Mouse (Mus musculus) midbrain, embryonic 11.5 days (tissue): ENCODE measurements around the gene Hyal3. TPM values are rescaled to one million over a fixed set of nuclear protein-coding genes. Genes with fewer than 3 reads are reported as not detected.
"Not testable (repeated sequence)": the region's sequence is repeated elsewhere in the genome, so short reads cannot be mapped to it uniquely, and the experiment has no call there.

Source experiments
- ATAC-seq: fragments of 200-750 bp; cut with Nextera tagmentation; 2 replicates; pipeline ENCODE4 v1.8.0; 2017; ENCODE audit warnings: moderate TSS enrichment, moderate library complexity; ENCODE audit not compliant: low FRiP score
- DNase-seq: peaks from one replicate; pipeline ENCODE4 v3.0.0; 2015; ENCODE audit warnings: low spot score; ENCODE audit errors: missing footprints
- H3K27ac ChIP-seq: fragments of 300-500 bp; sonication (generic); 2 replicates; pipeline ENCODE4 v1.5.1; 2014; ENCODE audit warnings: low read depth, low read length
- H3K27me3 ChIP-seq: fragments of 300-500 bp; sonication (generic); 2 replicates; pipeline ENCODE4 v1.6.1; 2014; ENCODE audit warnings: mild to moderate bottlenecking, low read length, moderate library complexity, mixed read lengths; ENCODE audit not compliant: control insufficient read depth, insufficient read depth
- H3K36me3 ChIP-seq: fragments of 300-500 bp; sonication (generic); 2 replicates; pipeline ENCODE4 v1.6.1; 2014; ENCODE audit warnings: mild to moderate bottlenecking, low read length, moderate library complexity, mixed read lengths; ENCODE audit not compliant: control insufficient read depth, insufficient read depth
- H3K4me1 ChIP-seq: fragments of 300-500 bp; sonication (generic); 2 replicates; pipeline ENCODE4 v1.6.1; 2014; ENCODE audit warnings: low read length; ENCODE audit not compliant: control insufficient read depth, insufficient read depth
- H3K4me2 ChIP-seq: fragments of 300-500 bp; sonication (generic); 2 replicates; pipeline ENCODE4 v1.6.1; 2014; ENCODE audit warnings: mild to moderate bottlenecking, moderate library complexity
- H3K4me3 ChIP-seq: fragments of 300-500 bp; sonication (generic); 2 replicates; pipeline ENCODE4 v1.5.1; 2014; ENCODE audit warnings: low read depth, low read length
- H3K9ac ChIP-seq: fragments of 300-500 bp; sonication (generic); 2 replicates; pipeline ENCODE4 v1.6.1; 2014; ENCODE audit warnings: low read length
- H3K9me3 ChIP-seq: fragments of 300-500 bp; sonication (generic); 2 replicates; pipeline ENCODE4 v1.6.1; 2016; ENCODE audit warnings: low read length; ENCODE audit not compliant: control insufficient read depth
- WGBS: fragments of 180-500 bp; shearing (Covaris S2); extraction: QIAGEN DNeasy Blood & Tissue Kit; methylation state at CpG from one replicate; pipeline ENCODE4 v1.1.7; 2014; 5-methylcytosine and 5-hydroxymethylcytosine counted together
- polyA plus RNA-seq: library from polyadenylated mRNA; unstranded; fragments of >200 nt; fragmentation: Nextera tagmentation; extraction: Ambion mirVana; gene quantifications from 2 replicates; pipeline ENCODE4 v1.2.1, GENCODE M21; 2014

The Hyal3 gene
- polyA plus RNA-seq, 1 experiment from 2014 or later, result 0.33 TPM

DNA sequence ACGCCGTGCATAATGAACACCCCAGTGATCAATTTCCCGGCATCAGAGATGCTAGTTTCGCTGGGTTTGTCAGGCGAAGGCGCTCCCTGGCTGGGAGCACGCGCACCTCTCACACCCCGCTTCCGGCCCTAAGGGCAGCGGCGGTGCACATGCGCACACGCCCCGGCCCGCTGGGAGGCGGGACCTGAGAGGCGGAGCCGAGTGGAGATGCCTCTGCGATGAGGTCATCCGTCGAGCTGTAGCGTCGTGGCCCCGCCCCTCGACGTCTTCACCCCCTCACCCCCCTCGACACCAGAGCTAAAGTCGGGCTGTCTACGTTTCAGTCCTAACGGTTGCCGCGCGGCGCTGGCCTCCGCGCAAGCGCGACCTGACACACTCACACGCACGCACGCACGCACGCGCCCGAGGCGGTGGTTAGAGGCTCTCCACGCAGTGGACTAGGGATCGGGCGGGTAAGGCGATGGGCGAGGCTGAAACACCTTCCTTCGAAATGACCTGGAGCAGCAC is 26.2 kb upstream of the Hyal3 start:
- DNase-seq (peak; percentile 100), ATAC-seq (peak; percentile 92)
- peaks cover 27% of the 10 kb centered on the region for H3K4me1 ChIP-seq
- under 1% methylated on average over 52 of the region's 53 CpGs for WGBS
- H3K9me3 ChIP-seq, result no peaks in the 10 kb centered on the region
- H3K4me2 ChIP-seq, result peak overlapping the region; percentile 93
- peak overlapping the region; percentile 84 for H3K9ac ChIP-seq
- peak overlapping the region; percentile 61 for H3K4me3 ChIP-seq
- peaks cover 7% of the 10 kb centered on the region for H3K36me3 ChIP-seq
- peaks cover 28% of the 10 kb centered on the region for H3K27me3 ChIP-seq
- H3K27ac ChIP-seq, result peak overlapping the region; percentile 78

DNA sequence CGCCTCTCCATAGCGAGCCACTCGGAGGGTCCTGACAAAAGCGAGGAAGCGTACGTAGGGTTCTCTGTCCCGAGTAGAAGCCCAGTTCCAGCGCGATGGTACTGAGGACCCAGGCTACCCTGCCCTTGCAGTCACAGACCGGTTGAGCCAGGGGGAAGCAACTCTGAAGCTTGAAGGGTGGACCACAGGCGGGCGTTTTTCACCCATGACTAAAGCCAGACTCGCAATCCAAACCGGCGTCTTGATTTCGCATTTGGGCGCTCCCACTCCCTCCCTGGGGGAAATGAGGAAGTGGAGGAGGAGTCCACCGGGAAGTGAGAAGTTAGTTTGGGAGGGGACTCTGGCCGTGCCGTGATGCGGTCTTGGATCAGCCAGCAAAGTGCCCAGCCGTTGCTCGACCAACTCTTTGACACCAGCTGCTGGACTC is 25.6 kb upstream of the Hyal3 start:
- peak overlapping the region; percentile 61 for H3K4me3 ChIP-seq
- no peak; the same call in 1 of the 2 replicates for ATAC-seq
- no peaks in the 10 kb centered on the region for H3K9me3 ChIP-seq
- peak overlapping the region; percentile 93 for H3K4me2 ChIP-seq
- peaks cover 11% of the 10 kb centered on the region for H3K36me3 ChIP-seq
- WGBS, result 0% methylated on average over 22 of the region's 23 CpGs
- H3K27ac ChIP-seq, result peak overlapping the region; percentile 78
- H3K9ac ChIP-seq, result peak overlapping the region; percentile 84
- H3K27me3 ChIP-seq, result peaks cover 28% of the 10 kb centered on the region
- peaks cover 27% of the 10 kb centered on the region for H3K4me1 ChIP-seq
- DNase-seq, result peak; percentile 92

DNA sequence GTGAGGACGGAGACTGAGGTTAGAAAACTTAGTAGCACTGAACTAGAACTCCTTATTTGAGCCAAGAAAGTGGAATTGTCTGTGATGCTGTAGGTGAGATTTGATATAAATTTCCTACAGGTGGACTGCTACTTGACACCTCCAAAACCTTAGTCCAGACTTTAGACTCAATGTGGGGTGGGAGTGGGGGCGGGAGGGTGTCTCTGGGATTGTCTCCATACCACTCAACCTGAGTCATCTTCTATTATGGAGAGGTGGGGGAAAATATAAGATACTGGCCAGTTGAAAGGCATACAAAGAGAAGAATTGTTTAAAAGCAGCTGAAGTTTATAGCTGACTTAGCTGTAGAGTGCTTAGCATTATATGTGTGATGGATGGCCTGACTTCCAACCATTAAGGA is 24.9 kb upstream of the Hyal3 start:
- peak overlapping the region; percentile 84 for H3K9ac ChIP-seq
- peak overlapping the region; percentile 93 for H3K4me2 ChIP-seq
- H3K36me3 ChIP-seq, result peaks cover 11% of the 10 kb centered on the region
- ATAC-seq (no peak), DNase-seq (no peak)
- H3K4me1 ChIP-seq, result peaks cover 27% of the 10 kb centered on the region
- H3K9me3 ChIP-seq, result no peaks in the 10 kb centered on the region
- peak overlapping the region; percentile 61 for H3K4me3 ChIP-seq
- H3K27ac ChIP-seq, result no peak overlapping the region
- WGBS, result 48% methylated on average over 2 of the region's 2 CpGs
- peaks cover 21% of the 10 kb centered on the region for H3K27me3 ChIP-seq

DNA sequence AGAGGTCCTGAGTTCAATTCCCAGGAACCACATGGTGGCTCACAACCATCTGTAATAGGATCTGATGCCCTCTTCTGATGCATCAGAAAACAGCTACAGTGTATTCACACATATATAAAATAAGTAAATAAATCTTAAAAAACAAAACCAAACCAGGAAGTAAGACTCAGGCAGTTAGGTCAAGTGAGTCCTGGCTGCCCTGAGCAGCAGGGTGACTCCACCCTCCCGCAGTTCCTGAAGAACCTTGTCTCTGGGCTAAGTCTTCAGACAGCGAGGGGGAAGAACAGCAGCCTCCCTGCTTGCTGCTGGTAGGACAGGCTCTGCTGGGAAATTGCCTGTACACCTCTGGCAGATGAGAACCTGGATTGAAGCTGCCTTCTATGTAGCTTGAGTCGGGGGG is 24.3 kb upstream of the Hyal3 start:
- peak overlapping the region; percentile 93 for H3K4me2 ChIP-seq
- DNase-seq (no peak), ATAC-seq (no peak)
- 75% methylated on average over 3 of the region's 3 CpGs for WGBS
- no peak overlapping the region for H3K27ac ChIP-seq
- H3K9ac ChIP-seq, result peak overlapping the region; percentile 84; the same call in 1 of the 2 replicates
- no peak overlapping the region for H3K4me3 ChIP-seq
- peaks cover 11% of the 10 kb centered on the region for H3K36me3 ChIP-seq
- peaks cover 15% of the 10 kb centered on the region for H3K27me3 ChIP-seq
- H3K9me3 ChIP-seq, result no peaks in the 10 kb centered on the region
- peaks cover 23% of the 10 kb centered on the region for H3K4me1 ChIP-seq

- DNase-seq, result peak; percentile 97
- under 1% methylated on average over 45 of the region's 46 CpGs for WGBS
- Histone ChIP-seq H3K9me3 (no peaks in the 10 kb centered on the region), H3K36me3 (peaks cover 12% of the 10 kb centered on the region), H3K27me3 (no peaks in the 10 kb centered on the region), H3K4me3 (peak within 1 kb of the TSS; percentile 94), H3K4me1 (peaks cover 25% of the 10 kb centered on the region), H3K9ac (peak within 1 kb of the TSS; percentile 87), H3K4me2 (peak within 1 kb of the TSS; percentile 90), H3K27ac (no peak within 1 kb of the TSS)
- peak; percentile 95 for ATAC-seq
Measured at GRCm38 (mm10) chr9:107563029-107563581, 17.5 kb upstream of the Hyal3 start, which contains the start of gene Tusc2. Gene Tusc2 (plus strand): TSS chr9:107563255.

DNA sequence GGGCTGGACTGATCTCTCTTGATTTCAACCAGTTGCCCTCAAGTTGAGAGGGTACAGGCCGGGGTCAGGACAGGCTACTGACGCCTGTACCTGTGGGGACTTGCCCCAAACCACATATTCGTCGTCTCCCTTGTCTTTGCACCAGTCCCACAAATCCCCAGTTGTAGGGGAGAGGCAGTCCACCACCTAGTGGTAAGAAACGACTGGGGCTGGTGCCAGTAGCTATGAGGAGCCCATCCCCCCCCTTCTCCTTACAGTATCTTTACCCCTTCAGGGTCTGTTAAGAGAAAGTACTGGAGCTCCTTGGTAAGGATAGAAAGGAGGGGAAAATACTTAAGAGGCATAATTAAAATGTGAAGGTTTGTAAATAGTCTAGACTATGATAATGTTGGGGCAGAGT is 15.1 kb upstream of the Hyal3 start:
- not testable (repeated sequence) for ATAC-seq, H3K27me3 ChIP-seq, DNase-seq, H3K9ac ChIP-seq, H3K9me3 ChIP-seq, H3K4me3 ChIP-seq, H3K4me2 ChIP-seq, H3K36me3 ChIP-seq, H3K27ac ChIP-seq
- 45% methylated on average over 5 of the region's 5 CpGs for WGBS
- H3K4me1 ChIP-seq, result peaks cover 34% of the 10 kb centered on the region

DNA sequence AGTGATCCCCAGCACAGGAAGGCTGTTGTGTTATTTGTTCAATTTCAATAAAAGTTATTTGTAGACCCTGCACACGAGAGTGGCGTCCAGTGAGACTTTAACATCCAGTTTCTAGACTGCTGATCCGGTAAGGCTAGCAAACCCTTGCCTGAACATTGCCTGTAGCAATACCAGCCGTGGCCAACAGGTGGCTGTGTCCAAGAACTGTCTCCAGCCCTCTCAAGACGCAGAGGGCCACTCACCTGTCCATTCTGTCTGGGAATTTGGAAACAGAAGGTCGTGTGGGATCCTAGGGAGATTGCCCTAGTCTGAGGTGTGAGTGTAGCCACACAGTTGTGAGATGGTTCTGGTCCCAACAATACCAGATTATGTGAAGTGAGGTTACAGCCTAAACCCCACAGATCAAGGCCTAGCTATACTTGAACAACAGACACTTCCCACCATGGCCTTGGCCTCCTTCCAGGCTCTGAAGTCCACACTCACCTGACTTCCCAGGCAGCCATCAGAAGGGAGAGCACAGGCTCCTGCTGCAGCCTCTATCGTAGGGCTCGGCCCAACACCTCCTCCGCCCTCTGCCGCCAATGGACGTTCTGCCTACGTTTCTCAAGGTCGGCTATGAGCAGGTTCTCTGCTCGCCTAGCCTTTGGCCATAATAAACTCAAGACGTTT is 14.4 kb upstream of the Hyal3 start:
- H3K9me3 ChIP-seq, result no peaks in the 10 kb centered on the region
- no peak overlapping the region; the same call in 1 of the 2 replicates for H3K27ac ChIP-seq
- no peak overlapping the region for H3K4me3 ChIP-seq
- ATAC-seq (no peak), DNase-seq (peak; percentile 98)
- no peak overlapping the region for H3K9ac ChIP-seq
- 62% methylated on average over 15 of the region's 15 CpGs for whole genome bisulfite sequencing
- peaks cover 3% of the 10 kb centered on the region for H3K36me3 ChIP-seq
- H3K4me2 ChIP-seq, result no peak overlapping the region
- no peaks in the 10 kb centered on the region for H3K27me3 ChIP-seq
- H3K4me1 ChIP-seq, result peaks cover 37% of the 10 kb centered on the region

DNA sequence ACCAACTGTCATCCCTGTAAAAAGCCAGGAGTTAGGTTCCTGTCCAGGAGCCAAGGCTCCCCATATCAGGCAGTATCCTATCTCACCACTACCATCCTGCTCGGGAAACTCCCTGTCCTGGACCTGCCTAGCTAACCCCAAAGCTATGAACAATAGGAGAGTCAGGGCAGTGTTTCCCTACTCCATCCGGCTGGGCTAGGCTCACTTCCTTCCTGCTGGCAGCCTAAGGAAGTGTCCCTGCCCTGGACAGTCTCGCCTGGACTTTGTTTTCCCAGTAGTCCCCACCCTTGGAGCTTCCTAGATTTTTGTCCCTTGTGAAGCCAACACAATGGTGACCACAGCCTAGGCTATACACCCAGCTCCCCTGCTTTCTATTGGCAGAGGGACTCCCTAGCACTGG is 13.8 kb upstream of the Hyal3 start:
- Histone ChIP-seq H3K4me2 (no peak overlapping the region), H3K27me3 (no peaks in the 10 kb centered on the region), H3K9me3 (no peaks in the 10 kb centered on the region), H3K4me1 (peaks cover 43% of the 10 kb centered on the region), H3K4me3 (no peak overlapping the region), H3K36me3 (peaks cover 8% of the 10 kb centered on the region), H3K27ac (no peak overlapping the region), H3K9ac (no peak overlapping the region)
- DNase-seq, result no peak
- 72% methylated on average over 3 of the region's 3 CpGs for WGBS
- no peak for ATAC-seq

DNA sequence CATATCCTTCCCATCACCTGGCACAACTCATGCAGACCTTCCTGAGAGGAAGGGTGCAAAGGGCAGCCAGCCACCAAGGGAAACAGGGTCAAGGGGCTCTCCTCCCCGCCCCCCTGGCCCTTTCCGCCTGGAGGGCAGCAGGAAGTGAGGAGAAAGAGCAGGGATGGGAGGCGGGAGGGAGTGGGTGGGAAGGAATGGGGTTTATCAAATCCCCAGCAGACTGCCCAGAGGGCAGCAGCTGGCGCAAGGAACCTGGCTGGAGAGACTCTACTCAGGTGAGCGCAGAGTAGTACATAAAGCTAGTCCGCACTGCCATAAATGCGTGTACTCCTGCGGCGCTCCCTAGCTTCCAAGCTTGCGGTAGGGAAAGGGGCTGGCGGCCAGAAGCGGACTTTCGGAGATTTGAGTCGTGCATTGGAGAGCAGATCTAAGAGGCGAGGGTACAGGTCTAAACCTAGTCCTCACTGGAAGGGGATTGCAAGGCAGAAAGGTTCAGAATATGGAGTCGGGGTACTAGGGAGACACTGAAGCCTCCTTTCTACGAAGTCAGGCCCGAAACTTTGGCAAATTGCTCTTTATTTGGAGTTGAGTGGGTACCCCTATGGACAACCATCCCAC is 12.8 kb upstream of the Hyal3 start, which contains the start of gene Hyal2:
Gene Hyal2 (plus strand): TSS at position 244 of the 618 bp plus-strand sequence.
- DNase-seq (no peak), ATAC-seq (no peak)
- Histone ChIP-seq H3K36me3 (peaks cover 17% of the 10 kb centered on the region), H3K4me3 (peak within 1 kb of the TSS; percentile 88), H3K9me3 (no peaks in the 10 kb centered on the region), H3K9ac (peak within 1 kb of the TSS; percentile 95), H3K4me2 (peak within 1 kb of the TSS; percentile 60), H3K4me1 (peaks cover 40% of the 10 kb centered on the region), H3K27ac (peak within 1 kb of the TSS; percentile 82), H3K27me3 (no peaks in the 10 kb centered on the region)
- WGBS, result 5% methylated on average over 18 of the region's 18 CpGs
